Mouse (Mus musculus) erythroblast, embryonic 14.5 days (primary cell): ENCODE data around the gene Cdk18.

ENCODE experiments used
- GATA1 ChIP-seq: IDR thresholded peaks from 2 replicates; pipeline ENCODE4 v1.6.1; 2012; ENCODE audit warnings: low read length, inconsistent platforms, mixed read lengths
- TAL1 ChIP-seq: IDR thresholded peaks from 3 replicates; pipeline ENCODE4 v1.6.1; 2012; ENCODE audit warnings: low read length, inconsistent platforms, mixed read lengths

- TF ChIP-seq TAL1 (no peak), GATA1 (no peak)
These were observed 22.9 kb downstream of the Cdk18 start for GRCm38 (mm10) chr1:132116606-132117005.
